15 mouse cellular contexts compared by ENCODE assay signal in the genomic region with DNA sequence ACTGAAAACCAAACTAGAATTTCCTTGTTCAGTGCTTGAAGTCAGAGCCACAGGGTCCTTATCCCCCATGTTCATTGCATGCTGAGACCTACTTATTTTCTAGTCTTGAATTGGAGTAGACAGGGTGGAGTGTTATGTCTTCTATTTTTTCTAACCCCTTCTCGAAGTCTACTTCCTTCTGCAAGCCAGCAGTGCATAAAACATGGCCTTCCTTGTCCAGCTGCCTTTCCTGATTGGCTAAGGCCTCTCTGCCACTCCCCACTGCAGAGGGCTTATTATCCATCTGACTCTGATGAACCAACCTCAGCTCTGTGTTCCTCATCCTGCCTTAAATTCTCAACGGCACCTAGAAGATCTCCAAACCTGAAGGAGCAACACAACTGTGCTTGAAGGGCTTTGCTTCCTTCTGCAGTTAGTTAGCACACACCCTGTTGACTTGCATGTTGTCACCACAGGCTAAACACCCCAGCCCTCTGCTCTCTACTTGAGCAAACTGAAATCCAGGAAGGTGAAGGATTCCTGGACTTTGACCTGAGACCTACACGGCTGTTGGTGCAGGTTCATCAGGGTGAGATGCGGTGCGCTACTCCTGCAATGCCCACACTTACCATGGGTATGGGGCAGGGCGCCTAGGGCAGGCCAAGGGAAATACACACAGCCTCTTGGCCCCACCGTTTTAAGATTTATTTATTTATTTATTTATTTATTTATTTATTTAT.
DNase-seq lines count a peak whose midpoint lies in the region; ATAC-seq and TF ChIP-seq lines count a peak whose summit lies in the region.
"Had no signal": no experiment of that assay in that cellular context is flagged by ENCODE, and none has a peak within 500 bp of the region (broad histone marks: within the 10 kb centered on the region; RNA-seq: fewer than 3 reads in every experiment).

No protein-coding gene starts in this region.

- peak overlapping the region; percentile 36; the same call in 1 of the 2 replicates for H3K27ac ChIP-seq in embryonic facial prominence, embryonic 11.5 days (replicated peaks; ENCODE audit: low read depth, low read length)
- no peak overlapping the region for H3K27ac ChIP-seq in embryonic facial prominence, embryonic 10.5 days (replicated peaks)
- peak overlapping the region; percentile 77 for H3K27ac ChIP-seq in lung, embryonic 16.5 days (ENCODE audit: low read length)
- H3K27ac ChIP-seq in liver, embryonic 12.5 days: peak overlapping the region; percentile 38; the same call in 1 of the 2 replicates
- H3K27ac ChIP-seq: left cerebral cortex, adult 2 months had no signal

- H3K4me1 ChIP-seq in embryonic facial prominence, embryonic 11.5 days (ENCODE audit: control insufficient read depth, insufficient read depth, low read length): peaks cover 31% of the 10 kb centered on the region
- H3K4me1 ChIP-seq in embryonic facial prominence, embryonic 10.5 days: peaks cover 99% of the 10 kb centered on the region
- H3K4me1 ChIP-seq in lung, embryonic 16.5 days (replicated peaks; ENCODE audit: control insufficient read depth, insufficient read depth, low read length): peaks cover 50% of the 10 kb centered on the region
- H3K4me1 ChIP-seq in lung, adult 2 months (ENCODE audit: control insufficient read depth, insufficient read depth, low read length): peaks cover 11% of the 10 kb centered on the region
- H3K4me1 ChIP-seq in liver, embryonic 12.5 days: peaks cover 95% of the 10 kb centered on the region

- intact Hi-C loops in gastrocnemius, postnatal 14 days (cut with DNase I; ENCODE audit: low total_unique reads): no loop called here

- H3K4me3 ChIP-seq in embryonic facial prominence, embryonic 11.5 days (ENCODE audit: low read depth, low read length): no peak overlapping the region
- no peak overlapping the region for H3K4me3 ChIP-seq in embryonic facial prominence, embryonic 10.5 days
- no peak overlapping the region for H3K4me3 ChIP-seq in lung, embryonic 16.5 days (ENCODE audit: low read length)
- H3K4me3 ChIP-seq in lung, adult 2 months (replicated peaks; ENCODE audit: extremely low read depth, low read depth, low read length): no peak overlapping the region
- H3K4me3 ChIP-seq in liver, embryonic 12.5 days: no peak overlapping the region
- H3K4me3 ChIP-seq: left cerebral cortex, adult 2 months had no signal

- H3K36me3 ChIP-seq in embryonic facial prominence, embryonic 11.5 days (replicated peaks; ENCODE audit: control insufficient read depth, insufficient read depth, low read depth, low read length): no peaks in the 10 kb centered on the region
- peaks cover 26% of the 10 kb centered on the region for H3K36me3 ChIP-seq in embryonic facial prominence, embryonic 10.5 days (replicated peaks)
- H3K36me3 ChIP-seq in lung, embryonic 16.5 days (ENCODE audit: control insufficient read depth, insufficient read depth, low read length): no peaks in the 10 kb centered on the region
- H3K36me3 ChIP-seq in liver, embryonic 12.5 days: peaks cover 13% of the 10 kb centered on the region

- DNase-seq in embryonic facial prominence, embryonic 11.5 days (ENCODE audit: low spot score): no peak
- no peak for DNase-seq in embryonic facial prominence, embryonic 10.5 days (ENCODE audit: low spot score)
- DNase-seq in lung, adult 2 months: no peak
- DNase-seq in yolk sac, embryonic 10.5 days (ENCODE audit: low spot score): peak; percentile 57
- DNase-seq in gastrocnemius, postnatal 14 days: no peak
- no peak for DNase-seq in thymus, postnatal 10 days (ENCODE audit: low spot score in 2 of 2)
- DNase-seq: adrenal gland, postnatal 14 days; cerebellum, adult 11 months; right cerebral cortex, adult 18-20 months; thymus, adult 18-20 months had no signal

- WGBS in embryonic facial prominence, embryonic 11.5 days: 77% methylated on average over 7 of the region's 7 CpGs
- 82% methylated on average over 7 of the region's 7 CpGs for WGBS in embryonic facial prominence, embryonic 10.5 days
- 62% methylated on average over 7 of the region's 7 CpGs for WGBS in lung, embryonic 16.5 days
- WGBS in lung, adult 2 months: 68% methylated on average over 7 of the region's 7 CpGs
- WGBS in liver, embryonic 12.5 days (ENCODE audit: insufficient replicate concordance): 77% methylated on average over 7 of the region's 7 CpGs

- H3K9ac ChIP-seq in embryonic facial prominence, embryonic 11.5 days (replicated peaks; ENCODE audit: low read length): no peak overlapping the region
- no peak overlapping the region for H3K9ac ChIP-seq in lung, embryonic 16.5 days (ENCODE audit: low read length)
- no peak overlapping the region for H3K9ac ChIP-seq in liver, embryonic 12.5 days

- no peak overlapping the region for H3K4me2 ChIP-seq in embryonic facial prominence, embryonic 11.5 days (ENCODE audit: low read depth, low read length)
- no peak overlapping the region for H3K4me2 ChIP-seq in lung, embryonic 16.5 days (ENCODE audit: low read depth, low read length)
- no peak overlapping the region for H3K4me2 ChIP-seq in liver, embryonic 12.5 days

- no peak for TF ChIP-seq POLR2A in lung, adult 2 months (IDR thresholded peaks at IDR 0.05; ENCODE audit: borderline replicate concordance, extremely low read depth, low read depth, low read length)

- H3K27me3 ChIP-seq in embryonic facial prominence, embryonic 11.5 days (ENCODE audit: control insufficient read depth, insufficient read depth, low read length): no peaks in the 10 kb centered on the region
- no peaks in the 10 kb centered on the region for H3K27me3 ChIP-seq in embryonic facial prominence, embryonic 10.5 days (replicated peaks; ENCODE audit: low read depth, poor library complexity, severe bottlenecking)
- no peaks in the 10 kb centered on the region for H3K27me3 ChIP-seq in lung, embryonic 16.5 days (ENCODE audit: control insufficient read depth, insufficient read depth, low read depth, low read length)
- no peaks in the 10 kb centered on the region for H3K27me3 ChIP-seq in liver, embryonic 12.5 days (replicated peaks)

- no peak for ATAC-seq in embryonic facial prominence, embryonic 11.5 days (replicated peaks; ENCODE audit: insufficient number of reproducible peaks, low FRiP score, low TSS enrichment, low read depth)
- no peak for ATAC-seq in lung, embryonic 16.5 days (ENCODE audit: low read depth)
- ATAC-seq in liver, embryonic 12.5 days: no peak
- ATAC-seq: inflammation-experienced regulatory T-cells, adult 6 months had no signal

- no peak for TF ChIP-seq CTCF in lung, adult 2 months (IDR thresholded peaks at IDR 0.05; ENCODE audit: insufficient read depth, low read length)

- no peaks in the 10 kb centered on the region for H3K9me3 ChIP-seq in embryonic facial prominence, embryonic 11.5 days (replicated peaks; ENCODE audit: control insufficient read depth, low read length)
- H3K9me3 ChIP-seq in embryonic facial prominence, embryonic 10.5 days: no peaks in the 10 kb centered on the region
- no peaks in the 10 kb centered on the region for H3K9me3 ChIP-seq in lung, embryonic 16.5 days (ENCODE audit: control insufficient read depth, low read length)
- no peaks in the 10 kb centered on the region for H3K9me3 ChIP-seq in liver, embryonic 12.5 days (replicated peaks)
- H3K9me3 ChIP-seq: megakaryocyte, embryonic 14.5 days had no signal
